Mouse (Mus musculus) hindbrain, embryonic 11.5 days (tissue): Measurements from ENCODE around the gene Smok3a. TPM values are rescaled to one million over a fixed set of nuclear protein-coding genes. Genes with fewer than 3 reads are reported as not detected.
"Not testable (repeated sequence)": the region's sequence is repeated elsewhere in the genome, so short reads cannot be mapped to it uniquely, and the experiment has no call there.

Experiments
- ATAC-seq: fragments of 200-750 bp; cut with Nextera tagmentation; 2 replicates; pipeline ENCODE4 v1.8.0; 2017; ENCODE audit warnings: mild to moderate bottlenecking, moderate TSS enrichment, moderate library complexity; ENCODE audit not compliant: low FRiP score
- DNase-seq: peaks from one replicate; pipeline ENCODE4 v3.0.0-alpha.2; 2015; ENCODE audit warnings: low spot score
- H3K27ac ChIP-seq: fragments of 300-500 bp; sonication (generic); 2 replicates; pipeline ENCODE4 v1.5.1; 2014; ENCODE audit warnings: mild to moderate bottlenecking, low read depth, low read length
- H3K27me3 ChIP-seq: fragments of 300-500 bp; sonication (generic); 2 replicates; pipeline ENCODE4 v1.6.1; 2014; ENCODE audit warnings: mild to moderate bottlenecking, low read length, moderate library complexity, mixed read lengths; ENCODE audit not compliant: control insufficient read depth, insufficient read depth
- H3K36me3 ChIP-seq: fragments of 300-500 bp; sonication (generic); 2 replicates; pipeline ENCODE4 v1.6.1; 2014; ENCODE audit warnings: mild to moderate bottlenecking, low read length, moderate library complexity, mixed read lengths; ENCODE audit not compliant: control insufficient read depth, insufficient read depth
- H3K4me1 ChIP-seq: fragments of 300-500 bp; sonication (generic); replicated peaks from 2 replicates; pipeline ENCODE4 v1.6.1; 2014; ENCODE audit warnings: low read length, mixed read lengths; ENCODE audit not compliant: control insufficient read depth, insufficient read depth
- H3K4me2 ChIP-seq: fragments of 300-500 bp; sonication (generic); replicated peaks from 2 replicates; pipeline ENCODE4 v1.6.1; 2014; ENCODE audit warnings: mild to moderate bottlenecking, low read depth, low read length
- H3K4me3 ChIP-seq: fragments of 300-500 bp; sonication (generic); 2 replicates; pipeline ENCODE4 v1.5.1; 2014; ENCODE audit warnings: low read depth, low read length
- H3K9ac ChIP-seq: fragments of 300-500 bp; sonication (generic); 2 replicates; pipeline ENCODE4 v1.6.1; 2014; ENCODE audit warnings: low read depth, low read length
- H3K9me3 ChIP-seq: fragments of 300-500 bp; sonication (generic); 2 replicates; pipeline ENCODE4 v1.6.1; 2016; ENCODE audit warnings: low read length; ENCODE audit not compliant: control insufficient read depth
- WGBS: fragments of 180-500 bp; shearing (Covaris S2); extraction: QIAGEN DNeasy Blood & Tissue Kit; methylation state at CpG from one replicate; pipeline ENCODE4 v1.1.7; 2014; 5-methylcytosine and 5-hydroxymethylcytosine counted together
- polyA plus RNA-seq: library from polyadenylated mRNA; unstranded; fragments of >200 nt; fragmentation: Nextera tagmentation; extraction: Ambion mirVana; gene quantifications from 2 replicates; pipeline ENCODE4 v1.2.1, GENCODE M21; 2014

The Smok3a gene
- not detected in 2 replicates for polyA plus RNA-seq

GRCm38 (mm10) chr5:138020961-138021479 is at the start of gene Smok3a, which contains the start of gene Smok3b:
TSS of gene Smok3a (plus strand) at chr5:138021261.
TSS of gene Smok3b (plus strand) at chr5:138021429.
- not testable (repeated sequence) for H3K27me3 ChIP-seq, H3K4me3 ChIP-seq, H3K4me1 ChIP-seq, H3K9ac ChIP-seq, DNase-seq, H3K27ac ChIP-seq, H3K9me3 ChIP-seq, H3K4me2 ChIP-seq, ATAC-seq, H3K36me3 ChIP-seq
- 85% methylated on average over 3 of the region's 7 CpGs for WGBS

- Histone ChIP-seq H3K4me2 (no peak overlapping the region), H3K27me3 (no peaks in the 10 kb centered on the region), H3K9ac (no peak overlapping the region), H3K4me3 (no peak overlapping the region), H3K27ac (no peak overlapping the region), H3K4me1 (no peaks in the 10 kb centered on the region), H3K36me3 (no peaks in the 10 kb centered on the region), H3K9me3 (no peaks in the 10 kb centered on the region)
- no peak for DNase-seq
- WGBS = 73% methylated on average over 2 of the region's 2 CpGs
- ATAC-seq = no peak
Measured at GRCm38 (mm10) chr5:137973161-137973560, 47.9 kb upstream of the Smok3a start.

- WGBS = 53% methylated on average over 3 of the region's 3 CpGs
- no peak overlapping the region for H3K9ac ChIP-seq
- H3K9me3 ChIP-seq = no peaks in the 10 kb centered on the region
- H3K27me3 ChIP-seq = no peaks in the 10 kb centered on the region
- ATAC-seq = no peak
- H3K4me1 ChIP-seq = no peaks in the 10 kb centered on the region
- H3K36me3 ChIP-seq = no peaks in the 10 kb centered on the region
- DNase-seq = no peak
- H3K4me3 ChIP-seq = no peak overlapping the region
- no peak overlapping the region for H3K27ac ChIP-seq
- no peak overlapping the region for H3K4me2 ChIP-seq
Measured at GRCm38 (mm10) chr5:137973738-137974137, 47.3 kb upstream of the Smok3a start.

GRCm38 (mm10) chr5:137974724-137975123 is 46.3 kb upstream of the Smok3a start:
- Histone ChIP-seq H3K4me1 (no peaks in the 10 kb centered on the region), H3K9me3 (no peaks in the 10 kb centered on the region), H3K4me2 (no peak overlapping the region), H3K9ac (no peak overlapping the region), H3K27me3 (no peaks in the 10 kb centered on the region), H3K4me3 (no peak overlapping the region), H3K27ac (no peak overlapping the region), H3K36me3 (no peaks in the 10 kb centered on the region)
- WGBS = 67% methylated on average over 3 of the region's 3 CpGs
- no peak for DNase-seq
- ATAC-seq = no peak

- no peak for ATAC-seq
- 45% methylated on average over 1 of the region's 1 CpGs for WGBS
- H3K9me3 ChIP-seq = no peaks in the 10 kb centered on the region
- H3K27ac ChIP-seq = no peak overlapping the region
- no peaks in the 10 kb centered on the region for H3K4me1 ChIP-seq
- H3K27me3 ChIP-seq = no peaks in the 10 kb centered on the region
- no peaks in the 10 kb centered on the region for H3K36me3 ChIP-seq
- DNase-seq = no peak
- no peak overlapping the region for H3K9ac ChIP-seq
- H3K4me2 ChIP-seq = no peak overlapping the region
- H3K4me3 ChIP-seq = no peak overlapping the region
Measured at GRCm38 (mm10) chr5:137975434-137975833, 45.6 kb upstream of the Smok3a start.

GRCm38 (mm10) chr5:137977291-137977690 is 43.8 kb upstream of the Smok3a start:
- Histone ChIP-seq H3K27ac (no peak overlapping the region), H3K4me2 (no peak overlapping the region), H3K4me3 (no peak overlapping the region), H3K36me3 (no peaks in the 10 kb centered on the region), H3K9me3 (no peaks in the 10 kb centered on the region), H3K27me3 (no peaks in the 10 kb centered on the region), H3K9ac (no peak overlapping the region), H3K4me1 (no peaks in the 10 kb centered on the region)
- WGBS = 50% methylated on average over 1 of the region's 1 CpGs
- ATAC-seq (no peak), DNase-seq (no peak)

GRCm38 (mm10) chr5:137979081-137979480 is 42.0 kb upstream of the Smok3a start:
- 74% methylated on average over 2 of the region's 2 CpGs for WGBS
- no peak overlapping the region for H3K4me3 ChIP-seq
- no peaks in the 10 kb centered on the region for H3K4me1 ChIP-seq
- no peaks in the 10 kb centered on the region for H3K9me3 ChIP-seq
- no peak for DNase-seq
- no peak overlapping the region for H3K9ac ChIP-seq
- no peaks in the 10 kb centered on the region for H3K27me3 ChIP-seq
- H3K4me2 ChIP-seq = no peak overlapping the region
- no peak for ATAC-seq
- no peak overlapping the region for H3K27ac ChIP-seq
- H3K36me3 ChIP-seq = no peaks in the 10 kb centered on the region

GRCm38 (mm10) chr5:137981300-137981699 is 39.8 kb upstream of the Smok3a start, which contains the start of gene Azgp1:
TSS of gene Azgp1 (plus strand) at chr5:137981520.
- Histone ChIP-seq H3K27me3 (no peaks in the 10 kb centered on the region), H3K9me3 (no peaks in the 10 kb centered on the region), H3K4me2 (no peak within 1 kb of the TSS), H3K9ac (no peak within 1 kb of the TSS), H3K4me1 (no peaks in the 10 kb centered on the region), H3K4me3 (no peak within 1 kb of the TSS), H3K36me3 (no peaks in the 10 kb centered on the region), H3K27ac (no peak within 1 kb of the TSS)
- WGBS = 88% methylated on average over 4 of the region's 4 CpGs
- ATAC-seq (no peak), DNase-seq (no peak)

GRCm38 (mm10) chr5:137986351-137986750 is 34.7 kb upstream of the Smok3a start:
- Histone ChIP-seq H3K27ac (no peak overlapping the region), H3K9me3 (no peaks in the 10 kb centered on the region), H3K4me3 (no peak overlapping the region), H3K4me2 (no peak overlapping the region), H3K36me3 (no peaks in the 10 kb centered on the region), H3K4me1 (no peaks in the 10 kb centered on the region), H3K27me3 (no peaks in the 10 kb centered on the region), H3K9ac (no peak overlapping the region)
- ATAC-seq = no peak
- 86% methylated on average over 1 of the region's 1 CpGs for WGBS
- no peak for DNase-seq
